Comparison of ENCODE assay signal across 15 mouse cellular contexts in genomic region chr10:39184864-39185544, GRCm38 (mm10). TPM values are rescaled to one million over a fixed set of nuclear protein-coding genes. Genes with fewer than 3 reads are reported as not detected.
DNase-seq lines count a peak whose midpoint lies in the region; ATAC-seq lines count a peak whose summit lies in the region.
"Had no signal": no experiment of that assay in that cellular context is flagged by ENCODE, and none has a peak within 500 bp of the region (broad histone marks: within the 10 kb centered on the region; RNA-seq: fewer than 3 reads in every experiment).

No protein-coding gene starts in this region.

- H3K27me3 ChIP-seq in hindbrain, embryonic 14.5 days (ENCODE audit: control insufficient read depth, insufficient read depth, low read length) = no peaks in the 10 kb centered on the region
- no peaks in the 10 kb centered on the region for H3K27me3 ChIP-seq in hindbrain, embryonic 13.5 days
- no peaks in the 10 kb centered on the region for H3K27me3 ChIP-seq in liver, embryonic 16.5 days (ENCODE audit: control insufficient read depth, insufficient read depth, low read depth, low read length)
- H3K27me3 ChIP-seq in liver, embryonic 11.5 days (replicated peaks; ENCODE audit: control insufficient read depth, insufficient read depth, low read length) = no peaks in the 10 kb centered on the region
- no peaks in the 10 kb centered on the region for H3K27me3 ChIP-seq in forebrain, embryonic 16.5 days (replicated peaks; ENCODE audit: control insufficient read depth, insufficient read depth, low read length)
- H3K27me3 ChIP-seq in heart, embryonic 10.5 days (ENCODE audit: insufficient read depth, poor library complexity, severe bottlenecking) = no peaks in the 10 kb centered on the region

- no peak overlapping the region for H3K4me2 ChIP-seq in hindbrain, embryonic 14.5 days (replicated peaks)
- H3K4me2 ChIP-seq in hindbrain, embryonic 13.5 days = no peak overlapping the region
- H3K4me2 ChIP-seq in liver, embryonic 16.5 days (ENCODE audit: low read depth, low read length) = no peak overlapping the region
- no peak overlapping the region for H3K4me2 ChIP-seq in liver, embryonic 11.5 days
- no peak overlapping the region for H3K4me2 ChIP-seq in forebrain, embryonic 16.5 days (ENCODE audit: low read length)

- no peaks in the 10 kb centered on the region for H3K36me3 ChIP-seq in hindbrain, embryonic 14.5 days (replicated peaks; ENCODE audit: control insufficient read depth, insufficient read depth)
- no peaks in the 10 kb centered on the region for H3K36me3 ChIP-seq in hindbrain, embryonic 13.5 days
- H3K36me3 ChIP-seq in liver, embryonic 16.5 days (ENCODE audit: control insufficient read depth, insufficient read depth) = no peaks in the 10 kb centered on the region
- H3K36me3 ChIP-seq in liver, embryonic 11.5 days (ENCODE audit: control insufficient read depth, insufficient read depth, low read length) = no peaks in the 10 kb centered on the region
- H3K36me3 ChIP-seq in forebrain, embryonic 16.5 days (ENCODE audit: control insufficient read depth, insufficient read depth) = no peaks in the 10 kb centered on the region
- no peaks in the 10 kb centered on the region for H3K36me3 ChIP-seq in heart, embryonic 10.5 days

- H3K4me3 ChIP-seq in hindbrain, embryonic 14.5 days (replicated peaks; ENCODE audit: low read length) = no peak overlapping the region
- H3K4me3 ChIP-seq in hindbrain, embryonic 13.5 days = no peak overlapping the region
- no peak overlapping the region for H3K4me3 ChIP-seq in liver, embryonic 16.5 days (ENCODE audit: low read depth, low read length)
- H3K4me3 ChIP-seq in liver, embryonic 11.5 days (ENCODE audit: low read depth, low read length) = no peak overlapping the region
- H3K4me3 ChIP-seq in forebrain, embryonic 16.5 days (replicated peaks; ENCODE audit: low read length) = no peak overlapping the region
- H3K4me3 ChIP-seq in heart, embryonic 10.5 days = no peak overlapping the region

- ATAC-seq in hindbrain, embryonic 14.5 days (ENCODE audit: low FRiP score) = peak; percentile 43; the same call in 1 of the 2 replicates
- ATAC-seq in hindbrain, embryonic 13.5 days (ENCODE audit: low FRiP score) = no peak
- ATAC-seq in liver, embryonic 16.5 days (ENCODE audit: low read depth) = peak; percentile 68
- ATAC-seq in liver, embryonic 11.5 days (replicated peaks; ENCODE audit: low FRiP score) = no peak
- peak; percentile 80 for ATAC-seq in forebrain, embryonic 16.5 days

- no peak for DNase-seq in hindbrain, embryonic 14.5 days (ENCODE audit: low spot score)
- DNase-seq in liver, embryonic 11.5 days (ENCODE audit: low spot score) = no peak
- DNase-seq in right cerebral cortex, adult 2 months (ENCODE audit: low spot score in 2 of 2) = peak; percentile 73 to 77
- no peak for DNase-seq in heart, postnatal 4 days
- no peak for DNase-seq in heart, embryonic 10.5 days (ENCODE audit: low spot score)
- DNase-seq: B cell, adult 2 months; kidney, postnatal 14 days; thymus, adult 2 months had no signal

- 77% methylated on average over 8 of the region's 8 CpGs for WGBS in hindbrain, embryonic 14.5 days
- WGBS in hindbrain, embryonic 13.5 days = 85% methylated on average over 8 of the region's 8 CpGs
- WGBS in liver, embryonic 16.5 days (ENCODE audit: insufficient replicate concordance) = 72% methylated on average over 8 of the region's 8 CpGs
- WGBS in liver, embryonic 11.5 days = 84% methylated on average over 8 of the region's 8 CpGs
- WGBS in forebrain, embryonic 16.5 days = 62% methylated on average over 8 of the region's 8 CpGs
- WGBS in heart, embryonic 10.5 days = 83% methylated on average over 8 of the region's 8 CpGs

- H3K9me3 ChIP-seq in hindbrain, embryonic 14.5 days (ENCODE audit: control insufficient read depth, low read length) = no peaks in the 10 kb centered on the region
- H3K9me3 ChIP-seq in hindbrain, embryonic 13.5 days = no peaks in the 10 kb centered on the region
- no peaks in the 10 kb centered on the region for H3K9me3 ChIP-seq in liver, embryonic 16.5 days (replicated peaks; ENCODE audit: control insufficient read depth, low read length)
- H3K9me3 ChIP-seq in liver, embryonic 11.5 days (ENCODE audit: control insufficient read depth, low read length) = no peaks in the 10 kb centered on the region
- H3K9me3 ChIP-seq in forebrain, embryonic 16.5 days (ENCODE audit: control insufficient read depth, low read length) = no peaks in the 10 kb centered on the region
- H3K9me3 ChIP-seq in heart, embryonic 10.5 days = no peaks in the 10 kb centered on the region

- H3K9ac ChIP-seq in hindbrain, embryonic 14.5 days = no peak overlapping the region
- no peak overlapping the region for H3K9ac ChIP-seq in hindbrain, embryonic 13.5 days
- H3K9ac ChIP-seq in liver, embryonic 16.5 days (ENCODE audit: low read depth, low read length) = no peak overlapping the region
- H3K9ac ChIP-seq in liver, embryonic 11.5 days (ENCODE audit: low read depth, low read length) = no peak overlapping the region
- H3K9ac ChIP-seq in forebrain, embryonic 16.5 days (replicated peaks; ENCODE audit: low read depth, low read length) = no peak overlapping the region

- no peak overlapping the region for H3K27ac ChIP-seq in hindbrain, embryonic 14.5 days
- no peak overlapping the region; the same call in 1 of the 2 replicates for H3K27ac ChIP-seq in hindbrain, embryonic 13.5 days
- H3K27ac ChIP-seq in liver, embryonic 16.5 days (ENCODE audit: low read length) = no peak overlapping the region
- H3K27ac ChIP-seq in liver, embryonic 11.5 days (ENCODE audit: low read depth, low read length) = no peak overlapping the region
- H3K27ac ChIP-seq in forebrain, embryonic 16.5 days (ENCODE audit: low read length) = no peak overlapping the region
- H3K27ac ChIP-seq in heart, embryonic 10.5 days = no peak overlapping the region

- no peaks in the 10 kb centered on the region for H3K4me1 ChIP-seq in hindbrain, embryonic 14.5 days (replicated peaks; ENCODE audit: control insufficient read depth, insufficient read depth, low read length)
- 0 out of 2 replicates have a peak, but pooled peaks cover 3% of the 10 kb centered on the region for H3K4me1 ChIP-seq in hindbrain, embryonic 13.5 days (replicated peaks)
- H3K4me1 ChIP-seq in liver, embryonic 16.5 days (ENCODE audit: control insufficient read depth, low read depth, low read length) = no peaks in the 10 kb centered on the region
- no peaks in the 10 kb centered on the region; the same call in 1 of the 2 replicates for H3K4me1 ChIP-seq in liver, embryonic 11.5 days (replicated peaks; ENCODE audit: control insufficient read depth, insufficient read depth, low read length)
- peaks cover 9% of the 10 kb centered on the region for H3K4me1 ChIP-seq in forebrain, embryonic 16.5 days (replicated peaks; ENCODE audit: control insufficient read depth, insufficient read depth, low read length)
- no peaks in the 10 kb centered on the region for H3K4me1 ChIP-seq in heart, embryonic 10.5 days

RNA-seq across cellular contexts. Expression of gene Ccn6, which starts 21.4 kb away (rescaled TPM):
- 0.33 and 0.41 TPM in 2 replicates for polyA plus RNA-seq in hindbrain, embryonic 14.5 days (2014; fragmentation: Nextera tagmentation; extraction: Ambion mirVana)
- 0.41 and 0.44 TPM in 2 replicates for polyA plus RNA-seq in hindbrain, embryonic 13.5 days (2015; fragmentation: Nextera tagmentation; extraction: Ambion mirVana)
- polyA plus RNA-seq in liver, embryonic 16.5 days (2015; fragmentation: Nextera tagmentation; extraction: Ambion mirVana) = not detected in 2 replicates
- polyA plus RNA-seq in liver, embryonic 11.5 days (2014; fragmentation: Nextera tagmentation; extraction: Ambion mirVana) = 0.29 TPM in 1 of 2 replicates, not detected in the other
- 0.38 and 0.67 TPM in 2 replicates for polyA plus RNA-seq in forebrain, embryonic 16.5 days (2015; fragmentation: Nextera tagmentation; extraction: Ambion mirVana)
- not detected for total RNA-seq in heart, postnatal 4 days (2021)
- 0.20 and 0.36 TPM in 2 replicates for polyA plus RNA-seq in heart, embryonic 10.5 days (2016; fragmentation: Nextera tagmentation; extraction: Ambion mirVana)
- total RNA-seq: common myeloid progenitor, adult 5-6 weeks; granulocyte monocyte progenitor cell, adult 5-6 weeks; heart, postnatal 25 days; MEL had no signal
- polyA plus RNA-seq: thymus, adult 2 months had no signal

RNA-seq across cellular contexts. Expression of gene Tube1, which starts 51.2 kb away (rescaled TPM):
- polyA plus RNA-seq in hindbrain, embryonic 14.5 days (2014; fragmentation: Nextera tagmentation; extraction: Ambion mirVana) = 8.2 and 8.8 TPM in 2 replicates
- polyA plus RNA-seq in hindbrain, embryonic 13.5 days (2015; fragmentation: Nextera tagmentation; extraction: Ambion mirVana) = 9.6 and 10.4 TPM in 2 replicates
- polyA plus RNA-seq in liver, embryonic 16.5 days (2015; fragmentation: Nextera tagmentation; extraction: Ambion mirVana) = 4.0 and 4.6 TPM in 2 replicates
- 16.4 and 17.8 TPM in 2 replicates for polyA plus RNA-seq in liver, embryonic 11.5 days (2014; fragmentation: Nextera tagmentation; extraction: Ambion mirVana)
- 11.7 and 12.6 TPM in 2 replicates for polyA plus RNA-seq in forebrain, embryonic 16.5 days (2015; fragmentation: Nextera tagmentation; extraction: Ambion mirVana)
- total RNA-seq in heart, postnatal 4 days (2021) = 1 to 10 TPM; 3.7 to 4.4 TPM
- 14.4 and 17.2 TPM in 2 replicates for polyA plus RNA-seq in heart, embryonic 10.5 days (2016; fragmentation: Nextera tagmentation; extraction: Ambion mirVana)

RNA-seq across cellular contexts. Expression of gene Fam229b, which starts 51.3 kb away (rescaled TPM):
- polyA plus RNA-seq in hindbrain, embryonic 14.5 days (2014; fragmentation: Nextera tagmentation; extraction: Ambion mirVana) = 30.5 and 38.9 TPM in 2 replicates
- polyA plus RNA-seq in hindbrain, embryonic 13.5 days (2015; fragmentation: Nextera tagmentation; extraction: Ambion mirVana) = 32.7 and 34.8 TPM in 2 replicates
- 0.58 TPM in 2 replicates for polyA plus RNA-seq in liver, embryonic 16.5 days (2015; fragmentation: Nextera tagmentation; extraction: Ambion mirVana)
- polyA plus RNA-seq in liver, embryonic 11.5 days (2014; fragmentation: Nextera tagmentation; extraction: Ambion mirVana) = 3.0 and 4.1 TPM in 2 replicates
- 27.8 and 28.6 TPM in 2 replicates for polyA plus RNA-seq in forebrain, embryonic 16.5 days (2015; fragmentation: Nextera tagmentation; extraction: Ambion mirVana)
- total RNA-seq in heart, postnatal 4 days (2021) = 1 to 10 TPM; 3.6 to 4.8 TPM
- polyA plus RNA-seq in heart, embryonic 10.5 days (2016; fragmentation: Nextera tagmentation; extraction: Ambion mirVana) = 5.9 and 8.5 TPM in 2 replicates

Comparison
In these comparisons a context has a peak if more than half of its experiments do, and no peak if none do; other contexts are left out.
1. ATAC-seq: peak in hindbrain, embryonic 14.5 days (single experiment), liver, embryonic 16.5 days (single experiment) and forebrain, embryonic 16.5 days (single experiment); none in hindbrain, embryonic 13.5 days (single experiment) and liver, embryonic 11.5 days (single experiment).
2. DNase-seq: peak in right cerebral cortex, adult 2 months (2 of 2); none in hindbrain, embryonic 14.5 days (single experiment), liver, embryonic 11.5 days (single experiment), heart, postnatal 4 days (single experiment) and heart, embryonic 10.5 days (single experiment).